Mouse (Mus musculus) left cerebral cortex, postnatal 14 days (tissue): ENCODE data around the gene Tapt1. TPM values are rescaled to one million over a fixed set of nuclear protein-coding genes. Genes with fewer than 3 reads are reported as not detected.
A peak's percentile ranks its signal among the peaks of the same experiment; 100 is the strongest.

Experiments
- DNase-seq, 2 experiments: peaks; one replicate each; pipeline ENCODE4 v3.0.0; 2021 to 2022; ENCODE audit warnings: low spot score in 2 of 2, mixed read lengths in 1 of 2
- intact Hi-C: fragments of 180-260 bp; cut with DNase I; formaldehyde crosslinking; loops from one replicate; pipeline ENCODE4 v1.15.1; 2025
- long read RNA-seq, 2 experiments: library from polyadenylated mRNA; stranded (forward); transcript quantifications; one replicate each; pipeline ENCODE4 v2.0.0; 2021
- total RNA-seq, 2 experiments: library from RNA; stranded (reverse); gene quantifications; 2 replicates each; pipeline ENCODE4 v1.2.3; 2021

Gene Tapt1
- total RNA-seq, result 10 to 100 TPM; 44.1 to 45.0 TPM
- long read RNA-seq, experiment 1, transcript Tapt1-201 (14 exons, 3,513 nt), result major isoform, 48 of 65 reads
- long read RNA-seq, experiment 1, partial matches to known transcripts, result 2 of 65 reads
- long read RNA-seq, experiment 1, other reads (novel, unspliced or antisense), result 14 of 65 reads
- long read RNA-seq, experiment 2, transcript Tapt1-201 (14 exons, 3,513 nt), result major isoform, 61 of 78 reads
- long read RNA-seq, experiment 2, partial matches to known transcripts, result 1 of 78 reads
- long read RNA-seq, experiment 2, other reads (novel, unspliced or antisense), result 15 of 78 reads

- intact Hi-C loops, result no loop called here
- DNase-seq, result peak; percentile 68 to 85
These were observed at the start of gene Tapt1 for GRCm38 (mm10) chr5:44226521-44227461. Gene Tapt1 (minus strand): TSS chr5:44226626.

GRCm38 (mm10) chr5:44271564-44271963 is 45.1 kb upstream of the Tapt1 start:
- intact Hi-C loops, result loop anchor here (2.0 to 5.0 kb wide), 2 partner anchors 379 to 599 kb away; no protein-coding TSS in a partner anchor

GRCm38 (mm10) chr5:44268524-44268923 is 42.1 kb upstream of the Tapt1 start:
- intact Hi-C loops, result loop anchor here (2.0 kb wide), 1 partner anchor 220 kb away; no protein-coding TSS in a partner anchor

More at GRCm38 (mm10) chr5:44271564-44271963, 45.1 kb upstream of the Tapt1 start:
- DNase-seq, result no peak

GRCm38 (mm10) chr5:44261691-44262090 is 35.3 kb upstream of the Tapt1 start:
- intact Hi-C loops, result loop anchor here (5.0 kb wide), 1 partner anchor 89 kb away; no protein-coding TSS in a partner anchor
- DNase-seq, result no peak

More at GRCm38 (mm10) chr5:44268524-44268923, 42.1 kb upstream of the Tapt1 start:
- peak; percentile 56 to 62 for DNase-seq

- no peak for DNase-seq
- intact Hi-C loops, result loop anchor here (5.0 kb wide), 1 partner anchor 89 kb away; no protein-coding TSS in a partner anchor
These were observed 34.7 kb upstream of the Tapt1 start for GRCm38 (mm10) chr5:44261172-44261571.

GRCm38 (mm10) chr5:44259678-44260077 is 33.3 kb upstream of the Tapt1 start:
- intact Hi-C loops, result loop anchor here (5.0 kb wide), 1 partner anchor 87 kb away; no protein-coding TSS in a partner anchor
- no peak for DNase-seq

- no peak for DNase-seq
- intact Hi-C loops, result no loop called here
These were observed 31.7 kb upstream of the Tapt1 start for GRCm38 (mm10) chr5:44258163-44258562.

GRCm38 (mm10) chr5:44257401-44257800 is 31.0 kb upstream of the Tapt1 start:
- intact Hi-C loops, result no loop called here
- DNase-seq, result peak in 1 of 2 experiments; percentile 64

GRCm38 (mm10) chr5:44256512-44256911 is 30.1 kb upstream of the Tapt1 start:
- intact Hi-C loops, result no loop called here

GRCm38 (mm10) chr5:44255756-44256398 is 29.5 kb upstream of the Tapt1 start:
- no peak for DNase-seq
- intact Hi-C loops, result no loop called here

More at GRCm38 (mm10) chr5:44256512-44256911, 30.1 kb upstream of the Tapt1 start:
- DNase-seq, result no peak

DNA sequence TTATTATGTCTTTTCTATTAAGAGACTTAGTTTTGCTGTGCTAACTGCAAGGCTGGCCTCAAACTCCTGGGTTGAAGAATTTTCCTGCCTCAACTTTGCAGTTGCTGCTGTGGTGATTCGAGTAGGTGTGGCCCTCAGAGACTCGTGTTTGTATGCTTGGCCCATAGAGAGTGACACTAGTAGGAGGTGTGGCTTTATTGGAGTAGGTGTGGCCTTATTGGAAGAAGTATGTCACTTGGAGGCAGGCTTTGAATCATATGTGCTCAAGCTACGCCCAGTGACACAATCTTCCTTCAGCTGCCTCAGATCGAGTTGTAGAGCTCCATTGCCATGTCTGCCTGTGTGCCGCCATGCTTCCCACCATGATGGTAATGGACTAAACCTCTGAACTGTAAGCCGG is 27.0 kb upstream of the Tapt1 start:
- no peak for DNase-seq
- intact Hi-C loops, result no loop called here

GRCm38 (mm10) chr5:44252395-44252794 is 26.0 kb upstream of the Tapt1 start:
- no peak for DNase-seq
- intact Hi-C loops, result no loop called here

- intact Hi-C loops, result no loop called here
- DNase-seq, result no peak
These were observed 24.0 kb upstream of the Tapt1 start for GRCm38 (mm10) chr5:44250211-44250955.

DNA sequence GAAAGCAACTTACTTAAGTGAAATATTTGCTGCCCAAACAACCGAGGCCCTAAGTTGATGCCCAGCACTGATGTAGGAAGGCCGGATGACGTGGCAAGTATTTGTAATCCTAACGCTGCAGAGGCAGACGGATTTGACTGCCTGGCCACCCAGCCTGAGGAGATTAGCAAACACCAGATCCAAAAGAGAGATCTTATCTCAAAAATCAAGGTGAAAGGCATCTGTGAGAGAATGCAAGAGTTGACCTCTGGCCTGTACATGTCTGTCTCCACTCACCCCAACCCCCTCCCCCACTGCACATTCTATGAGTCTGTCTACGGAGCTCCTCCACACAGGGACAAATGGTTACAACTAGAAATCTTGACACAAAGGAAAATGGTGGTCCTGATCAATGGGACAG is 22.9 kb upstream of the Tapt1 start:
- intact Hi-C loops, result no loop called here
- DNase-seq, result no peak

DNA sequence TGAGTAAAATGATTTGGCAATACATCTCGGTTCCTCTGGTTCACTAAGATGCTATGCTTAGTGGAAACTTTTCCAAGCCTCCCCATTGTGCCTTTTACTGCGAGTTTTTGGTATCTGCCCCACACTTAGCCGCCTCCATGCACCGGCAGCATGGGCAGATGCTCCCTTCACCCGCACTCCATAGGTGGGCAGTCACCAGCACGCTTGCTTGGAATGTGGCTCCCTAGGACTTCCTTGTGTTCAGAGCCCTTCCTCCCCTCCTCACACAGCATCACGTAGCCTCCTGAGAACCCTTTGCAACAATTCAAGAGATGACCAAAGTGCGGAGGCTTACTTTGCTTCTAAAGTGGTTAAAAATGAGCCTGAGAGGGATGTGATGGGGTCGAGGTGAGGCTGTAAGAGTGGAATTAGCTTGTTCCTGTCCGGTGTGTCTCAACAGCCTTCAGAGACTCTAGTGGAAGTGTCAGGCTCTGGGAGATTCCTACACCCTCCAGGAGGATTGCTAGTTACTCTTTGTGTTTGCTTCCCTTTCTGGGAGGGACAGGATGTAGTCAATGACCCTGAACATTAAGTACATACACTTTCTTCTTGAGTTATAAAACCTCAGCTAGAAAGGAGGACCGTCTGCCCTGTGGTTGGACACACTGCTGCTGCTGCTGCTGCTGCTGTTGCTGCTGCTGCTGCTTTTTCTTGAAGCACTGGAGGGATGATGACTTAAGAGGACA is 20.2 kb upstream of the Tapt1 start:
- DNase-seq, result no peak

DNA sequence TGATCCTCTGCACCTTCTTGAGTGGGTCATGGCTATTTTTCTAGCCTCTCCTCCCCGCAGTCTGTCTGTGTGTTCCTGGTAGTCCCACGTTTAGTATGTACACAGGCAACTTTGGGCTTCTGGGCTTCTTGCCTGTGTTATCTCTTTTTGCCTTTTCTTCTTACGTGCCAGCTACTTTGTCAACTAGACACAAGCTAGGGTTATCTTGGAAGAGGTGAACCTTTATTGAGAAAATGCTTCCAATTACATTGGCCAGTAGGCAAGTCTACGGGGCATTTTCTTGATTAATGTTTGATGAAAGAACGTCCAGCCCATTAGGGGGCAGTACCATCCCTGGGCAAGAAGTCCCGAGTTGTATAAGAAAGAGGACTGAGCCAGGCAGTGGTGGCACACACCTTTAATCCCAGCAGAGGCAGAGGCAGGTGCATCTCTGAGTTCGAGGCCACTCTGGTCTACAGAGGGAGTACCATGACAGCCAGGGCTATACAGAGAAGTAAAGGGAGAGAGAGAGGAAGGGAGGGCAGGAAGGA is 18.5 kb upstream of the Tapt1 start:
- DNase-seq, result no peak
- intact Hi-C loops, result no loop called here

More for the DNA sequence above, 20.2 kb upstream of the Tapt1 start:
- intact Hi-C loops, result no loop called here

DNA sequence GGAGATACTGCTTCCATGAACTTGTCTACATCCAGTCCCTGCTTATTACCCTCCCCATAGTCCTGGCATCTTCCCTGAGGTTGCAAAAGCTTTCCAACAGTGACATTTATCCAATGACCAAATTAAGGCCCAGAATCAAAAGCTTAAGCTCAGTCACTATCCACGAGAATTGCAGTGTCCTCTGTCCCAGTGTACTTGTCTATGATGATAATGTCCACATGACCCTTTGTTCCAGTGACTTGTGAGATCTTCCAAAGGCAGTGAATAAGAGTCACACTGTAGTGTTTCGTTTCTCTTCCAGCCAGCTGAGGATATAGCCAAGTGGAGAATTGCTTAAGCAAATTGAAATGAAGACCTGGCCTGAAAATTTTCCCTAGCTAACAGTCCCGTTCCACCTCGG is 16.4 kb upstream of the Tapt1 start:
- intact Hi-C loops, result no loop called here
- DNase-seq, result no peak

DNA sequence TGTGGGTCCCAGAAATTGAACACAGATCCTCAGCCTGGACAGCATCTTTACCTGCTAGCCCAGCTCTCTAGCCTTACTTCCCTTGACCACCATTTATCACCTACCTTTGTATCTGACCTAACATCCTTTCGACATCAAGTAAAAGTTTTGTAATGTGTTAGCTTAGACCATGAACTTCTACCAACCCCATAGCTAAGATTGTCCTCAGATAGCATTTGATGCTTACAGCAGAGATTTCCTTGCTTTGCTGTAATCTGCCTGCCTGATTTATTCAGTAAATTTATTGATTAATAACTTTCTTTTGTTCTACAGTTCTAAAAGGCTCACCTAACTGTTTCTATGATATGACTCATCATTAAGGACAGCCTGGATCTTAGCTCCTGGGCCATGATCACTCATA is 15.3 kb upstream of the Tapt1 start:
- no peak for DNase-seq
- intact Hi-C loops, result no loop called here
